11 mouse cellular contexts compared by ENCODE assay signal in genomic region chr3:148895396-148896109, GRCm38 (mm10).
DNase-seq lines count a peak whose midpoint lies in the region; ATAC-seq lines count a peak whose summit lies in the region.
"Had no signal": no experiment of that assay in that cellular context is flagged by ENCODE, and none has a peak within 500 bp of the region (broad histone marks: within the 10 kb centered on the region; RNA-seq: fewer than 3 reads in every experiment).

No protein-coding gene starts in this region.

- no peak overlapping the region for H3K9ac ChIP-seq in lung, embryonic 16.5 days (ENCODE audit: low read length)
- H3K9ac ChIP-seq in limb, embryonic 12.5 days (replicated peaks): no peak overlapping the region
- H3K9ac ChIP-seq: liver, embryonic 13.5 days had no signal

- H3K27me3 ChIP-seq in lung, embryonic 16.5 days (ENCODE audit: control insufficient read depth, insufficient read depth, low read depth, low read length): no peaks in the 10 kb centered on the region
- no peaks in the 10 kb centered on the region for H3K27me3 ChIP-seq in limb, embryonic 12.5 days
- H3K27me3 ChIP-seq: liver, embryonic 13.5 days had no signal

- H3K36me3 ChIP-seq in lung, embryonic 16.5 days (ENCODE audit: control insufficient read depth, insufficient read depth, low read length): no peaks in the 10 kb centered on the region
- no peaks in the 10 kb centered on the region for H3K36me3 ChIP-seq in limb, embryonic 12.5 days
- H3K36me3 ChIP-seq: liver, embryonic 13.5 days had no signal

- peaks cover 6% of the 10 kb centered on the region; the same call in 1 of the 2 replicates for H3K4me1 ChIP-seq in lung, embryonic 16.5 days (replicated peaks; ENCODE audit: control insufficient read depth, insufficient read depth, low read length)
- H3K4me1 ChIP-seq in limb, embryonic 12.5 days (replicated peaks): peaks cover 51% of the 10 kb centered on the region

- peak; percentile 94 for DNase-seq in heart, adult 11 months
- DNase-seq in heart, postnatal 36 days: no peak
- no peak for DNase-seq in lung, postnatal 14 days
- DNase-seq in thymus, postnatal 0 days (ENCODE audit: low spot score): peak; percentile 74
- no peak for DNase-seq in layer of hippocampus, postnatal 14 days (ENCODE audit: low spot score in 2 of 2)
- no peak for DNase-seq in embryo, embryonic 10 days (ENCODE audit: low spot score)
- DNase-seq: layer of hippocampus, adult 9-11 months; liver, embryonic 13.5 days had no signal

- intact Hi-C loops in heart, postnatal 36 days (cut with DNase I): no loop called here

- ATAC-seq in lung, embryonic 16.5 days (ENCODE audit: low read depth): 0 out of 2 replicates have a peak, but pooled peaks have one; percentile 15
- 0 out of 2 replicates have a peak, but pooled peaks have one; percentile 34 for ATAC-seq in limb, embryonic 12.5 days (ENCODE audit: insufficient number of reproducible peaks, insufficient read depth, low FRiP score, low TSS enrichment, low read depth)

- no peaks in the 10 kb centered on the region for H3K9me3 ChIP-seq in lung, embryonic 16.5 days (ENCODE audit: control insufficient read depth, low read length)
- H3K9me3 ChIP-seq in limb, embryonic 12.5 days: no peaks in the 10 kb centered on the region
- H3K9me3 ChIP-seq: liver, embryonic 13.5 days had no signal

- H3K4me2 ChIP-seq in lung, embryonic 16.5 days (ENCODE audit: low read depth, low read length): no peak overlapping the region
- no peak overlapping the region for H3K4me2 ChIP-seq in limb, embryonic 12.5 days
- H3K4me2 ChIP-seq: liver, embryonic 13.5 days had no signal

- 71% methylated on average over 13 of the region's 13 CpGs for WGBS in lung, embryonic 16.5 days
- 76% methylated on average over 13 of the region's 13 CpGs for WGBS in limb, embryonic 12.5 days

- H3K4me3 ChIP-seq in lung, embryonic 16.5 days (ENCODE audit: low read length): no peak overlapping the region
- H3K4me3 ChIP-seq in limb, embryonic 12.5 days (replicated peaks): no peak overlapping the region
- H3K4me3 ChIP-seq: liver, embryonic 13.5 days; myocyte had no signal

- no peak overlapping the region for H3K27ac ChIP-seq in lung, embryonic 16.5 days (ENCODE audit: low read length)
- H3K27ac ChIP-seq in limb, embryonic 12.5 days: peak overlapping the region; percentile 13; the same call in 1 of the 2 replicates
- H3K27ac ChIP-seq: liver, embryonic 13.5 days had no signal

Comparison
In these comparisons a context has a peak if more than half of its experiments do, and no peak if none do; other contexts are left out.
1. DNase-seq: peak in heart, adult 11 months (single experiment) and thymus, postnatal 0 days (single experiment); none in heart, postnatal 36 days (0 of 2), lung, postnatal 14 days (single experiment), layer of hippocampus, postnatal 14 days (0 of 2) and embryo, embryonic 10 days (single experiment).